Mouse (Mus musculus) CH12.LX (cell line): ENCODE results near the gene Olfr552. TPM values are rescaled to one million over a fixed set of nuclear protein-coding genes. Genes with fewer than 3 reads are reported as not detected.

ENCODE experiments used
- DNase-seq: peaks from one replicate; pipeline ENCODE4 v3.0.0-alpha.2; 2013; ENCODE audit errors: extremely low read depth
- H3K27ac ChIP-seq: 2 replicates; pipeline ENCODE4 v1.5.1; 2012; ENCODE audit warnings: low read depth, mild to moderate bottlenecking, control low read depth, moderate library complexity; ENCODE audit not compliant: insufficient read depth
- H3K27me3 ChIP-seq: replicated peaks from 2 replicates; pipeline ENCODE3; 2012; ENCODE audit warnings: inconsistent platforms
- H3K36me3 ChIP-seq, 2 experiments: replicated peaks in 1 of 2; 2 replicates each; pipeline versions ENCODE3 to v1.6.1; 2012; ENCODE audit warnings: inconsistent platforms in 1 of 2, low read length in 1 of 2, mild to moderate bottlenecking in 1 of 2, mixed read lengths in 1 of 2, moderate library complexity in 1 of 2; ENCODE audit not compliant: control insufficient read depth in 1 of 2, insufficient read depth in 1 of 2
- H3K4me1 ChIP-seq, 2 experiments: 2 replicates each; pipeline ENCODE4 v1.6.1; 2012; ENCODE audit warnings: inconsistent platforms in 1 of 2, moderate library complexity in 1 of 2; ENCODE audit not compliant: insufficient read depth in 2 of 2, control insufficient read depth in 1 of 2
- H3K4me2 ChIP-seq: 2 replicates; pipeline ENCODE4 v1.6.1; 2012; ENCODE audit warnings: low read depth, mild to moderate bottlenecking, control low read depth; ENCODE audit not compliant: poor library complexity, insufficient read depth, severe bottlenecking
- H3K4me3 ChIP-seq, 3 experiments: fragments of 150-350 bp in 1 of 3; sonication (generic) in 1 of 3; replicated peaks in 1 of 3; 2 replicates each; pipeline versions ENCODE3 to v1.5.1; 2011 to 2012; ENCODE audit warnings: low read depth in 2 of 3, low read length in 2 of 3, mild to moderate bottlenecking in 2 of 3, moderate library complexity in 2 of 3, control low read depth in 1 of 3, improper control_type of control experiment in 1 of 3, inconsistent platforms in 1 of 3, mixed read lengths in 1 of 3; ENCODE audit not compliant: poor library complexity in 1 of 3
- H3K79me2 ChIP-seq: replicated peaks from 2 replicates; pipeline ENCODE4 v1.6.1; 2012; ENCODE audit warnings: mild to moderate bottlenecking, moderate library complexity; ENCODE audit not compliant: control insufficient read depth, poor library complexity, insufficient read depth, severe bottlenecking; ENCODE audit errors: extremely low read depth
- H3K9ac ChIP-seq: 2 replicates; pipeline ENCODE4 v1.6.1; 2012; ENCODE audit warnings: low read depth, mild to moderate bottlenecking, control low read depth, moderate library complexity; ENCODE audit not compliant: insufficient read depth
- H3K9me3 ChIP-seq: replicated peaks from 2 replicates; pipeline ENCODE3; 2012; ENCODE audit warnings: low read length, inconsistent platforms, mixed read lengths
- BHLHE40 ChIP-seq: IDR thresholded peaks from 2 replicates; pipeline ENCODE4 v1.6.1; 2011; ENCODE audit warnings: mild to moderate bottlenecking, low read depth, low read length, improper control_type of control experiment
- CHD1 ChIP-seq: IDR thresholded peaks from 2 replicates; pipeline ENCODE4 v1.6.1; 2012; ENCODE audit warnings: low read depth, low read length, improper control_type of control experiment, inconsistent platforms
- CHD2 ChIP-seq: IDR thresholded peaks from 2 replicates; pipeline ENCODE4 v1.6.1; 2011; ENCODE audit warnings: low read length, improper control_type of control experiment
- E2F4 ChIP-seq: IDR thresholded peaks from 2 replicates; pipeline ENCODE4 v1.6.1; 2011; ENCODE audit warnings: low read depth, low read length, improper control_type of control experiment; ENCODE audit not compliant: insufficient replicate concordance
- ELF1 ChIP-seq: IDR thresholded peaks from 2 replicates; pipeline ENCODE4 v1.6.1; 2014; ENCODE audit warnings: low read depth, mild to moderate bottlenecking, inconsistent platforms, low read length, improper control_type of control experiment
- EP300 ChIP-seq: IDR thresholded peaks from 2 replicates; pipeline ENCODE4 v1.6.1; 2011; ENCODE audit warnings: low read length, improper control_type of control experiment
- ETS1 ChIP-seq: conservative IDR thresholded peaks from 2 replicates; pipeline ENCODE4 v1.6.1; 2012; ENCODE audit warnings: low read depth, mild to moderate bottlenecking, inconsistent platforms, low read length, improper control_type of control experiment, moderate library complexity
- HCFC1 ChIP-seq: IDR thresholded peaks from 2 replicates; pipeline ENCODE4 v1.6.1; 2012; ENCODE audit warnings: low read depth, mild to moderate bottlenecking, inconsistent platforms, low read length, improper control_type of control experiment
- IRF4 ChIP-seq: IDR thresholded peaks from 2 replicates; pipeline ENCODE4 v1.6.1; 2014; ENCODE audit warnings: low read depth, mild to moderate bottlenecking, inconsistent platforms, low read length, improper control_type of control experiment
- JUND ChIP-seq: conservative IDR thresholded peaks from 2 replicates; pipeline ENCODE4 v1.6.1; 2011; ENCODE audit warnings: low read depth, low read length, improper control_type of control experiment
- KAT2A ChIP-seq: IDR thresholded peaks from 2 replicates; pipeline ENCODE4 v1.6.1; 2012; ENCODE audit warnings: low read length, improper control_type of control experiment, inconsistent platforms; ENCODE audit not compliant: insufficient replicate concordance
- MAFK ChIP-seq: IDR thresholded peaks from 2 replicates; pipeline ENCODE4 v1.6.1; 2011; ENCODE audit warnings: low read length, improper control_type of control experiment; ENCODE audit not compliant: insufficient replicate concordance
- MAZ ChIP-seq: IDR thresholded peaks from 2 replicates; pipeline ENCODE4 v1.6.1; 2012; ENCODE audit warnings: low read depth, mild to moderate bottlenecking, inconsistent platforms, low read length, improper control_type of control experiment, moderate library complexity
- MEF2A ChIP-seq: IDR thresholded peaks from 2 replicates; pipeline ENCODE4 v1.6.1; 2014; ENCODE audit warnings: low read depth, mild to moderate bottlenecking, inconsistent platforms, low read length, improper control_type of control experiment, borderline replicate concordance
- MXI1 ChIP-seq: IDR thresholded peaks from 2 replicates; pipeline ENCODE4 v1.6.1; 2011; ENCODE audit warnings: mild to moderate bottlenecking, low read depth, low read length, improper control_type of control experiment
- MYC ChIP-seq: IDR thresholded peaks from 2 replicates; pipeline ENCODE4 v1.6.1; 2011; ENCODE audit warnings: low read depth, mild to moderate bottlenecking, improper control_type of control experiment, low read length
- NRF1 ChIP-seq: IDR thresholded peaks from 2 replicates; pipeline ENCODE4 v1.6.1; 2014; ENCODE audit warnings: low read depth, mild to moderate bottlenecking, inconsistent platforms, low read length, improper control_type of control experiment, moderate library complexity
- PAX5 ChIP-seq: IDR thresholded peaks from 2 replicates; pipeline ENCODE4 v1.6.1; 2012; ENCODE audit warnings: low read length, inconsistent platforms, mixed read lengths
- RCOR1 ChIP-seq: conservative IDR thresholded peaks from 2 replicates; pipeline ENCODE4 v1.6.1; 2012; ENCODE audit warnings: low read depth, mild to moderate bottlenecking, inconsistent platforms, low read length, improper control_type of control experiment
- SIN3A ChIP-seq: IDR thresholded peaks from 2 replicates; pipeline ENCODE4 v1.6.1; 2012; ENCODE audit warnings: low read length, improper control_type of control experiment, inconsistent platforms
- SMC3 ChIP-seq: IDR thresholded peaks from 2 replicates; pipeline ENCODE4 v1.6.1; 2011; ENCODE audit warnings: low read depth, low read length, improper control_type of control experiment
- TBP ChIP-seq: conservative IDR thresholded peaks from 2 replicates; pipeline ENCODE4 v1.6.1; 2011; ENCODE audit warnings: low read depth, low read length, improper control_type of control experiment
- UBTF ChIP-seq: IDR thresholded peaks from 2 replicates; pipeline ENCODE4 v1.6.1; 2012; ENCODE audit warnings: low read depth, mild to moderate bottlenecking, inconsistent platforms, low read length, improper control_type of control experiment, moderate library complexity
- USF1 ChIP-seq: IDR thresholded peaks from 2 replicates; pipeline ENCODE4 v1.6.1; 2014; ENCODE audit warnings: low read depth, mild to moderate bottlenecking, inconsistent platforms, low read length, improper control_type of control experiment
- ZC3H11A ChIP-seq: IDR thresholded peaks from 2 replicates; pipeline ENCODE4 v1.6.1; 2012; ENCODE audit warnings: low read depth, mild to moderate bottlenecking, inconsistent platforms, low read length, improper control_type of control experiment
- ZKSCAN1 ChIP-seq: IDR thresholded peaks from 2 replicates; pipeline ENCODE4 v1.6.1; 2012; ENCODE audit warnings: low read depth, inconsistent platforms, low read length, improper control_type of control experiment, borderline replicate concordance
- ZMIZ1 ChIP-seq: IDR thresholded peaks from 2 replicates; pipeline ENCODE4 v1.6.1; 2012; ENCODE audit warnings: low read depth, mild to moderate bottlenecking, inconsistent platforms, low read length, improper control_type of control experiment
- dilution Hi-C: fragments of 300-500 bp; cut with MboI; formaldehyde crosslinking; loops from 2 replicates; pipeline ENCODE4 v1.14.3; 2020; ENCODE audit warnings: low sequenced_read_pairs; ENCODE audit not compliant: extremely low pct_unique_long_range_greater_than_20kb, extremely low pct_ligation_motif_present
- in situ Hi-C: fragments of 300-500 bp; cut with MboI; formaldehyde crosslinking; loops from 3 replicates; pipeline ENCODE4 v1.14.3; 2019; ENCODE audit warnings: low sequenced_read_pairs, low pct_ligation_motif_present, low pct_unique_long_range_greater_than_20kb, mixed read lengths
- polyA plus RNA-seq: library from polyadenylated mRNA; unstranded; fragments of >175 nt; gene quantifications from 2 replicates; pipeline ENCODE4 v1.2.1, GENCODE M21; 2012; ENCODE audit warnings: low read depth; ENCODE audit not compliant: insufficient read length
- total RNA-seq, 2 experiments: library from RNA; depleted of rRNA; stranded (reverse); fragments of 300-350 nt in 1 of 2; fragments of >200 nt in 1 of 2; gene quantifications; 2 replicates each; pipeline ENCODE4 v1.2.3; 2012 to 2014

The Olfr552 gene
- total and polyA plus RNA-seq, 3 experiments: 0.16 TPM; not detected in 2

DNA sequence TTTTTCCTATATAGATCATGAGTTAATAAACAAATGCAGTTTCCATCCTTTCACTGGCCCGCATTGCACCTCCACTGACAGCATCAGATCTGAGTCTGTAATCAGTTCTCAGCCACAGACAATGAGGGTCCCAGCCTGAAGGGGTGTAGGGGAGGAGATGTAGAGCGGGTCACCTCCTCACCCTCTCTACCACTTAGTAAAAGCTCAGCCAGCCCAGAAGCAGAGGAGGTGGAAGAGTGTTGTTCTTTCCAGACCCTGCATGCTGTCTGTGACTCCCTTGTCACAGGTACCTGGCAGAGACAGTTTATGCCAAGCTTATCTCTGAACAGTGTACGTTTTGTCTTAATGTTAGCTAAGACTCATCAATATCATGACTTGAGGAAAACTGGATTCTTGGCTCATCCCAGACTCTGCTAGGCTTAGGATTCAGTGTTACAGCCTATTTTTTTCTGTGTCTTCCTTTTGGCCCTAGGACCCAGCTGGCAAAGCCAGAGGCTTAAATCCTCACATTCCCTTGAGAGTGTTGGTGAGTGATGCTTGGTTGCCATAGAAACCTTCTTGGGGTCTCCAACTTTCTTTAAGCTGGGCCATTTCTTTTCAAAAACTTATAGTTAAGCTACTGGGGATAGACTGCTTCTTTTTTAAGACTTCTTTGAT lies 24.3 kb upstream of the Olfr552 start:
- TF ChIP-seq ETS1: no peak
- TF ChIP-seq RCOR1: no peak
- no peak for TF ChIP-seq IRF4
- no peak for TF ChIP-seq MEF2A
- no peak for TF ChIP-seq BHLHE40
- TF ChIP-seq SIN3A: no peak
- no peak for TF ChIP-seq E2F4
- no peak for TF ChIP-seq TBP
- no peak for TF ChIP-seq EP300
- no peak for TF ChIP-seq ZC3H11A
- TF ChIP-seq UBTF: no peak
- no peak for TF ChIP-seq ZMIZ1
- TF ChIP-seq CHD2: no peak
- no peak for TF ChIP-seq CHD1
- no peak for TF ChIP-seq NRF1
- no peak for TF ChIP-seq MXI1
- TF ChIP-seq USF1: no peak
- TF ChIP-seq PAX5: no peak
- Histone ChIP-seq H3K27me3 (no peaks in the 10 kb centered on the region), H3K4me2 (no peak overlapping the region), H3K9ac (no peak overlapping the region), H3K27ac (no peak overlapping the region), H3K36me3 (no peaks in the 10 kb centered on the region), H3K4me3 (no peak overlapping the region), H3K9me3 (no peaks in the 10 kb centered on the region), H3K79me2 (no peaks in the 10 kb centered on the region; the same call in 1 of the 2 replicates), H3K4me1 (no peaks in the 10 kb centered on the region)
- no peak for DNase-seq
- dilution Hi-C loops (no loop called here), in situ Hi-C loops (no loop called here)

DNA sequence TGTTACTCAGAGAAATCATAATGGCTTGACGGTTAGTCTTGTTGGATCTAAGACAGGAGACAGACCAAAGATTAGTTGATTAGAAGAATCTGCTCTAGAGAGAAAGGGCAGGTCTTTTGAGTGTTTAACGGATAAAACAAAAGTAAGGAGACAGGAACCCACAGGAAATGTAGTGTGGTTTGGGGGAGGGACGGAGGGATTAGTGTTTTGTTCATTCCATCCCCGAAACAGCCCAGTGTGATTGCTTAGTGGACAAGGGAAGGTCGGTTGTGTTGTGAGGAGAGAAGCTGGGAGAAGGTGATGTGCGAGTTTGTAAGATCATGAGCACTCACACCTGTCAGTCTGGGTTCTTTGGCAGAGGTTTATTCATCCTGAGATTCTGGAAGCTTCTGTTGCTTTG lies 21.6 kb upstream of the Olfr552 start:
- H3K9me3 ChIP-seq: no peaks in the 10 kb centered on the region
- dilution Hi-C loops (no loop called here), in situ Hi-C loops (no loop called here)
- H3K4me2 ChIP-seq: no peak overlapping the region
- no peaks in the 10 kb centered on the region for H3K79me2 ChIP-seq
- H3K9ac ChIP-seq: no peak overlapping the region
- H3K4me3 ChIP-seq: no peak overlapping the region
- TF ChIP-seq BHLHE40: no peak
- TF ChIP-seq ETS1: no peak
- no peak for TF ChIP-seq ELF1
- no peak for TF ChIP-seq CHD2
- no peak for TF ChIP-seq NRF1
- no peak for TF ChIP-seq JUND
- no peak for TF ChIP-seq ZMIZ1
- no peak for TF ChIP-seq MYC
- no peak for TF ChIP-seq ZKSCAN1
- TF ChIP-seq MEF2A: no peak
- no peak for TF ChIP-seq HCFC1
- TF ChIP-seq CHD1: no peak
- no peak for TF ChIP-seq SIN3A
- TF ChIP-seq SMC3: no peak
- TF ChIP-seq MAZ: no peak
- no peak for TF ChIP-seq MAFK
- no peak for TF ChIP-seq TBP
- no peak for TF ChIP-seq KAT2A
- no peaks in the 10 kb centered on the region for H3K4me1 ChIP-seq
- H3K27me3 ChIP-seq: no peaks in the 10 kb centered on the region
- H3K36me3 ChIP-seq: no peaks in the 10 kb centered on the region
- no peak for DNase-seq
- H3K27ac ChIP-seq: no peak overlapping the region
